Mouse (Mus musculus) ES-Bruce4 (cell line): ENCODE results near the gene Cd300e. TPM values are rescaled to one million over a fixed set of nuclear protein-coding genes. Genes with fewer than 3 reads are reported as not detected.

Experiments
- H3K27ac ChIP-seq: 2 replicates; pipeline ENCODE4 v1.5.1; 2012; ENCODE audit warnings: low read length, inconsistent platforms; ENCODE audit not compliant: insufficient read depth
- H3K27me3 ChIP-seq: 2 replicates; pipeline ENCODE4 v1.6.1; 2012; ENCODE audit warnings: mild to moderate bottlenecking, low read length, inconsistent platforms; ENCODE audit not compliant: control insufficient read depth, poor library complexity, insufficient read depth, severe bottlenecking
- H3K36me3 ChIP-seq: 2 replicates; pipeline ENCODE4 v1.6.1; 2012; ENCODE audit warnings: inconsistent platforms, mild to moderate bottlenecking, low read length, moderate library complexity; ENCODE audit not compliant: control insufficient read depth, poor library complexity, insufficient read depth, severe bottlenecking
- H3K4me1 ChIP-seq: one replicate; pipeline ENCODE4 v1.8.1; 2011; ENCODE audit warnings: low read length; ENCODE audit not compliant: control insufficient read depth, insufficient read depth
- H3K4me3 ChIP-seq: 2 replicates; pipeline ENCODE4 v1.5.1; 2011; ENCODE audit warnings: low read depth, mild to moderate bottlenecking, low read length
- H3K9ac ChIP-seq: 2 replicates; pipeline ENCODE4 v1.6.1; 2012; ENCODE audit warnings: low read depth, mild to moderate bottlenecking, inconsistent platforms; ENCODE audit not compliant: poor library complexity, severe bottlenecking
- H3K9me3 ChIP-seq: replicated peaks from 2 replicates; pipeline ENCODE4 v1.6.1; 2012; ENCODE audit warnings: mild to moderate bottlenecking, low read length, inconsistent platforms; ENCODE audit not compliant: control insufficient read depth, poor library complexity, insufficient read depth, severe bottlenecking
- CTCF ChIP-seq: IDR thresholded peaks from one replicate; pipeline ENCODE4 v1.8.1; 2011; ENCODE audit warnings: low read depth, low read length
- EP300 ChIP-seq: IDR thresholded peaks from 2 replicates; pipeline ENCODE4 v1.6.1; 2011; ENCODE audit warnings: low read depth, low read length; ENCODE audit not compliant: insufficient read depth
- POLR2A ChIP-seq: IDR thresholded peaks from one replicate; pipeline ENCODE4 v1.8.1; 2011; ENCODE audit warnings: low read length; ENCODE audit not compliant: insufficient read depth
- polyA plus RNA-seq: library from polyadenylated mRNA; stranded (reverse); fragments of >200 nt; gene quantifications from 2 replicates; pipeline ENCODE4 v1.2.4, GENCODE M21; 2011; ENCODE audit warnings: low read depth; ENCODE audit not compliant: missing spikeins, insufficient read depth, insufficient read length

The Cd300e gene
- polyA plus RNA-seq, 1 experiment = not detected

DNA sequence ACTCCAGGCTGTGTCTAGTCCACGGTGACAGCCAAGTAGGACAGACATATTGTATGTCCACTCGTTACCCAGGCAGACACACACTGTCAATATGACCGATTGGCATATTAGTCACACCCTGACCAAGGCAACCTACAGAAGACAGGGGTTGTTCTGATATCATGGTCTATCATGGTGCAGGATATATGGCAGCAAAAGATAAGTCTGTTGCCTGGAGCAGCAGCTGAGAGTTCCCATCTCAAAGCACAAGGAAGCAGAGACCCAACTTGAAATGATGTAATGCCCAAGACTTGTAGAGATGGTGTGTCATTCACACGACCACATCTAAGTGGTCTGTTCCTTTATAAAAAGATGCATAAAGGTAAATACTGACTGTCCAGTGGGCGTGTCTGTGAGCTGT, 16.7 kb upstream of the Cd300e start:
- Histone ChIP-seq H3K27me3 (no peaks in the 10 kb centered on the region), H3K4me1 (no peaks in the 10 kb centered on the region), H3K9ac (no peak overlapping the region), H3K4me3 (no peak overlapping the region), H3K27ac (no peak overlapping the region), H3K36me3 (no peaks in the 10 kb centered on the region), H3K9me3 (no peaks in the 10 kb centered on the region)
- TF ChIP-seq CTCF (no peak), POLR2A (no peak), EP300 (no peak)

GRCm38 (mm10) chr11:115077436-115077835, 15.5 kb upstream of the Cd300e start:
- TF ChIP-seq CTCF (no peak), POLR2A (no peak), EP300 (no peak)
- Histone ChIP-seq H3K9me3 (no peaks in the 10 kb centered on the region), H3K36me3 (no peaks in the 10 kb centered on the region), H3K4me1 (peaks cover 2% of the 10 kb centered on the region), H3K9ac (no peak overlapping the region), H3K27ac (no peak overlapping the region), H3K27me3 (no peaks in the 10 kb centered on the region), H3K4me3 (no peak overlapping the region)

DNA sequence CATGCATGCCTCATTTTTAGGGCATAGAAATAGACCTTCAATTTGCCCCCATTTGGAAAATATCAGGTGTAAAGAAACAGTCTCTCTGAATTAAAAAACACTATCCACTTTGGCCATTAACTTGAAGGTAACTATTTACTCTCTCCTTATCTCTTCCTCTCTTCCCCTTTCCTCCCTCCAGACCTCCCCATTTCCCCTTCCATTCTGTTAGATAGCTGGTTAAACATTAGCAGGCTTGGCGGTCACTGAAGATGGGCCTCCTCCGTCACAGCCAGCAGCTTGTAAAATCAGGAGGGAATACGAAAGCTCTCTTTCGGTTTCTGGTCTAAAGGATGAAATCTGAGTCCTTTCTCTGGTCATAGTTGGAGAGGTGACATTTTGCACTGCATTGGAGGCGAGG, 13.9 kb upstream of the Cd300e start:
- no peak overlapping the region for H3K4me3 ChIP-seq
- no peak overlapping the region for H3K27ac ChIP-seq
- no peak for TF ChIP-seq POLR2A
- no peak for TF ChIP-seq CTCF
- TF ChIP-seq EP300 = no peak
- H3K9ac ChIP-seq = no peak overlapping the region
- H3K4me1 ChIP-seq = peaks cover 5% of the 10 kb centered on the region
- no peaks in the 10 kb centered on the region for H3K36me3 ChIP-seq
- no peaks in the 10 kb centered on the region for H3K9me3 ChIP-seq
- no peaks in the 10 kb centered on the region for H3K27me3 ChIP-seq

DNA sequence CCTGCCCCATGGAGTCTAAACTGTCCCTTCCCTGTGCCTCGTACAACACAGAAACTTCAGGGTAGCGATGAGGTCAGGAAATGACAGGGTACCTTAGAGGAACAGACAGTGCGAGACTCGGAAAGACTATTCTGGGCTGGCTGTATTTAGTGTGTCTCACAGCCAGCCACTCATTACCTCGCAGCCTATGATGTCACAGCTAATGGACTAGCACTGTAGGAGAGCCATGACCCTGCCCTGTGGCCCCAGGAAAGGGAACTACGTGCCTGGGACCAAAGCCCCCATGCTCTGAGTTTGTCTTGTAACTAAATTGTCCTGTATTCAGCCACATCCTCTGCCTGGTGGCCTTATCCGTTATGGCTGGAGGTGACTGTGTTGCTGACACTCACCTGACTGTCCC, 13.4 kb upstream of the Cd300e start:
- H3K9ac ChIP-seq = no peak overlapping the region
- H3K4me3 ChIP-seq = no peak overlapping the region
- H3K36me3 ChIP-seq = no peaks in the 10 kb centered on the region
- TF ChIP-seq CTCF (no peak), EP300 (no peak), POLR2A (no peak)
- H3K4me1 ChIP-seq = peaks cover 5% of the 10 kb centered on the region
- no peaks in the 10 kb centered on the region for H3K9me3 ChIP-seq
- H3K27ac ChIP-seq = no peak overlapping the region
- no peaks in the 10 kb centered on the region for H3K27me3 ChIP-seq

- no peak overlapping the region for H3K27ac ChIP-seq
- H3K27me3 ChIP-seq = no peaks in the 10 kb centered on the region
- H3K4me3 ChIP-seq = no peak overlapping the region
- no peaks in the 10 kb centered on the region for H3K36me3 ChIP-seq
- peaks cover 5% of the 10 kb centered on the region for H3K4me1 ChIP-seq
- no peak overlapping the region for H3K9ac ChIP-seq
- H3K9me3 ChIP-seq = no peaks in the 10 kb centered on the region
- no peak for TF ChIP-seq CTCF
- no peak for TF ChIP-seq POLR2A
- no peak for TF ChIP-seq EP300
Measured at GRCm38 (mm10) chr11:115073002-115073401, 11.0 kb upstream of the Cd300e start.

GRCm38 (mm10) chr11:115071631-115072294, 9.8 kb upstream of the Cd300e start:
- Histone ChIP-seq H3K4me3 (no peak overlapping the region), H3K36me3 (no peaks in the 10 kb centered on the region), H3K27ac (no peak overlapping the region), H3K4me1 (peaks cover 5% of the 10 kb centered on the region), H3K9me3 (no peaks in the 10 kb centered on the region), H3K27me3 (no peaks in the 10 kb centered on the region), H3K9ac (no peak overlapping the region)
- no peak for TF ChIP-seq POLR2A
- no peak for TF ChIP-seq EP300
- TF ChIP-seq CTCF = no peak
